Mouse (Mus musculus): ENCODE results near the gene Gzme. TPM values are rescaled to one million over a fixed set of nuclear protein-coding genes. Genes with fewer than 3 reads are reported as not detected.

Gene Gzme
- polyA plus RNA-seq, 1 experiment from 2014 or later = not detected

- Histone ChIP-seq H3K9me3 (replicated peaks; ENCODE audit: control insufficient read depth, low read length) (no peaks in the 10 kb centered on the region), H3K4me1 (ENCODE audit: control insufficient read depth, insufficient read depth, low read length) (no peaks in the 10 kb centered on the region), H3K27ac (ENCODE audit: low read depth, low read length) (no peak within 1 kb of the TSS), H3K4me2 (ENCODE audit: low read length) (no peak within 1 kb of the TSS), H3K27me3 (replicated peaks; ENCODE audit: control insufficient read depth, insufficient read depth, low read length) (no peaks in the 10 kb centered on the region), H3K9ac (ENCODE audit: low read length) (no peak within 1 kb of the TSS), H3K36me3 (ENCODE audit: control insufficient read depth, insufficient read depth, low read length) (no peaks in the 10 kb centered on the region), H3K4me3 (ENCODE audit: low read depth, low read length) (no peak within 1 kb of the TSS)
- 96% methylated on average over 2 of the region's 2 CpGs for WGBS
- ATAC-seq = no peak
- DNase-seq (ENCODE audit: low spot score) = no peak
Measured at GRCm38 (mm10) chr14:56085167-56085566, 35.3 kb downstream of the Gzme start, which contains the start of gene Mcpt8. Gene Mcpt8 (minus strand): TSS chr14:56085273.

DNA sequence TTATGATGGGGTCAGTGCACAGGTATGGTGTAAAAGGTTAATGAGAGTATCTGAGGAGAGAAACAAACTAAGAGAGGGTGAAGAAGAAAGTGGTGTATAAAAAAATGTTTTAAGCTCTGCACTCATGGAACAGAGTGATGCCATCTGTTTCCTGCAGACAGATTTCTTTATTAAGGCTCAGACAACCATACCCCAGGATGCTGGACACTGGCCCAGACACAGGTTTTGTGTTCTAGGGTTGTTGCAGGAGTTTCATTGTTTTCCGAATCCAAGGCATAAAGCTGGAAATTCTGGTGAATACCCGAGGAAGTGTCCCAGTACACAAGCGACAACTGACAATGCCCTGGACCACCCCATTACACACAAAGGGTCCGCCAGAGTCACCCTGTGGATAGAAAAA, 38.4 kb downstream of the Gzme start:
- H3K4me3 ChIP-seq (ENCODE audit: low read depth, low read length) = no peak overlapping the region
- DNase-seq (ENCODE audit: low spot score) = no peak
- H3K36me3 ChIP-seq (ENCODE audit: control insufficient read depth, insufficient read depth, low read length) = no peaks in the 10 kb centered on the region
- no peaks in the 10 kb centered on the region for H3K27me3 ChIP-seq (replicated peaks; ENCODE audit: control insufficient read depth, insufficient read depth, low read length)
- 69% methylated on average over 4 of the region's 4 CpGs for WGBS
- H3K4me1 ChIP-seq (ENCODE audit: control insufficient read depth, insufficient read depth, low read length) = no peaks in the 10 kb centered on the region
- no peak overlapping the region for H3K27ac ChIP-seq (ENCODE audit: low read depth, low read length)
- H3K4me2 ChIP-seq (ENCODE audit: low read length) = no peak overlapping the region
- H3K9me3 ChIP-seq (replicated peaks; ENCODE audit: control insufficient read depth, low read length) = no peaks in the 10 kb centered on the region
- H3K9ac ChIP-seq (ENCODE audit: low read length) = no peak overlapping the region
- ATAC-seq = no peak

Small RNA genes within 50 kb of the gene (microRNA-seq; reads per million reads assigned to microRNA genes)
- gene Mir6949 = not detected

Other genes with a start within 250 kb of the Gzme start
- 0.20 and 0.27 TPM in 2 replicates for gene Cbln3, start 236.2 kb downstream of the Gzme start, polyA plus RNA-seq (2014; fragmentation: Nextera tagmentation; extraction: Ambion mirVana)
- 4.6 and 5.4 TPM in 2 replicates for gene Khnyn, start 235.7 kb downstream of the Gzme start, polyA plus RNA-seq (2014; fragmentation: Nextera tagmentation; extraction: Ambion mirVana)
- 99.0 and 110 TPM in 2 replicates for gene Sdr39u1, start 220.3 kb downstream of the Gzme start, polyA plus RNA-seq (2014; fragmentation: Nextera tagmentation; extraction: Ambion mirVana)
- gene Cma1, start 175.9 kb downstream of the Gzme start, polyA plus RNA-seq (2014; fragmentation: Nextera tagmentation; extraction: Ambion mirVana) = 0.27 and 0.35 TPM in 2 replicates
- gene Cma2, start 169.6 kb downstream of the Gzme start, polyA plus RNA-seq (2014; fragmentation: Nextera tagmentation; extraction: Ambion mirVana) = not detected in 2 replicates
- gene Mcpt1, start 102.7 kb downstream of the Gzme start, polyA plus RNA-seq (2014; fragmentation: Nextera tagmentation; extraction: Ambion mirVana) = not detected in 2 replicates
- gene Mcpt9, start 90.1 kb downstream of the Gzme start, polyA plus RNA-seq (2014; fragmentation: Nextera tagmentation; extraction: Ambion mirVana) = not detected in 2 replicates
- not detected in 2 replicates for gene Mcpt2, start 78.6 kb downstream of the Gzme start, polyA plus RNA-seq (2014; fragmentation: Nextera tagmentation; extraction: Ambion mirVana)
- gene Mcpt4, start 58.3 kb downstream of the Gzme start, polyA plus RNA-seq (2014; fragmentation: Nextera tagmentation; extraction: Ambion mirVana) = not detected in 2 replicates
- 0.22 TPM in 1 of 2 replicates, not detected in the other for gene Mcpt8, start 35.4 kb downstream of the Gzme start, polyA plus RNA-seq (2014; fragmentation: Nextera tagmentation; extraction: Ambion mirVana)
- not detected in 2 replicates for gene Ctsg, start 18.1 kb downstream of the Gzme start, polyA plus RNA-seq (2014; fragmentation: Nextera tagmentation; extraction: Ambion mirVana)
- not detected in 2 replicates for gene Gzmd, start 12.0 kb upstream of the Gzme start, polyA plus RNA-seq (2014; fragmentation: Nextera tagmentation; extraction: Ambion mirVana)
- gene Gzmg, start 39.0 kb upstream of the Gzme start, polyA plus RNA-seq (2014; fragmentation: Nextera tagmentation; extraction: Ambion mirVana) = not detected in 2 replicates
- not detected in 2 replicates for gene Gzmn, start 54.0 kb upstream of the Gzme start, polyA plus RNA-seq (2014; fragmentation: Nextera tagmentation; extraction: Ambion mirVana)
- not detected in 2 replicates for gene Gzmf, start 90.8 kb upstream of the Gzme start, polyA plus RNA-seq (2014; fragmentation: Nextera tagmentation; extraction: Ambion mirVana)
- gene Gzmc, start 114.0 kb upstream of the Gzme start, polyA plus RNA-seq (2014; fragmentation: Nextera tagmentation; extraction: Ambion mirVana) = not detected in 2 replicates
- not detected in 2 replicates for gene Gzmb, start 141.6 kb upstream of the Gzme start, polyA plus RNA-seq (2014; fragmentation: Nextera tagmentation; extraction: Ambion mirVana)
- 0.14 and 0.26 TPM in 2 replicates for gene Atp12a, start 244.4 kb upstream of the Gzme start, polyA plus RNA-seq (2014; fragmentation: Nextera tagmentation; extraction: Ambion mirVana)

Data from forebrain, embryonic 14.5 days (tissue).